Mouse (Mus musculus) hindbrain, embryonic 13.5 days (tissue): Measurements from ENCODE around the gene Abcd1. TPM values are rescaled to one million over a fixed set of nuclear protein-coding genes. Genes with fewer than 3 reads are reported as not detected.

Source experiments
- polyA plus RNA-seq: library from polyadenylated mRNA; unstranded; fragments of >200 nt; fragmentation: Nextera tagmentation; extraction: Ambion mirVana; gene quantifications from 2 replicates; pipeline ENCODE4 v1.2.1, GENCODE M21; 2015

The Abcd1 gene
- polyA plus RNA-seq, 1 experiment from 2014 or later = 11.1 TPM

Other genes with a start within 250 kb of the Abcd1 start
- 21.6 and 28.6 TPM in 2 replicates for gene Bgn, start 233.0 kb upstream of the Abcd1 start, polyA plus RNA-seq
- gene Atp2b3, start 213.5 kb upstream of the Abcd1 start, polyA plus RNA-seq = 3.6 and 4.2 TPM in 2 replicates
- 1.1 and 1.2 TPM in 2 replicates for gene Dusp9, start 77.2 kb upstream of the Abcd1 start, polyA plus RNA-seq
- gene Pnck, start 56.5 kb upstream of the Abcd1 start, polyA plus RNA-seq = 107 and 116 TPM in 2 replicates
- 7.0 and 7.3 TPM in 2 replicates for gene Slc6a8, start 43.4 kb upstream of the Abcd1 start, polyA plus RNA-seq
- gene Bcap31, start 422 bp upstream of the Abcd1 start, polyA plus RNA-seq = 128 and 138 TPM in 2 replicates
- 0.26 and 0.29 TPM in 2 replicates for gene Plxnb3, start 40.5 kb downstream of the Abcd1 start, polyA plus RNA-seq
- gene Srpk3, start 57.8 kb downstream of the Abcd1 start, polyA plus RNA-seq = 1.7 and 2.2 TPM in 2 replicates
- gene Idh3g, start 70.3 kb downstream of the Abcd1 start, polyA plus RNA-seq = 223 and 228 TPM in 2 replicates
- 147 and 149 TPM in 2 replicates for gene Ssr4, start 70.4 kb downstream of the Abcd1 start, polyA plus RNA-seq
- 3.7 and 4.1 TPM in 2 replicates for gene Pdzd4, start 108.4 kb downstream of the Abcd1 start, polyA plus RNA-seq
- 0.09 and 0.17 TPM in 2 replicates for gene Avpr2, start 175.5 kb downstream of the Abcd1 start, polyA plus RNA-seq
- 77.3 and 84.1 TPM in 2 replicates for gene L1cam, start 179.5 kb downstream of the Abcd1 start, polyA plus RNA-seq
- 3.4 and 3.8 TPM in 2 replicates for gene Arhgap4, start 205.3 kb downstream of the Abcd1 start, polyA plus RNA-seq
- gene Naa10, start 205.3 kb downstream of the Abcd1 start, polyA plus RNA-seq = 105 and 107 TPM in 2 replicates
- gene Renbp, start 214.3 kb downstream of the Abcd1 start, polyA plus RNA-seq = 12.7 and 14.8 TPM in 2 replicates
- gene Hcfc1, start 249.8 kb downstream of the Abcd1 start, polyA plus RNA-seq = 50.8 and 52.1 TPM in 2 replicates